Mouse (Mus musculus) heart, embryonic 11.5 days (tissue): ENCODE results near the gene Arid2. TPM values are rescaled to one million over a fixed set of nuclear protein-coding genes. Genes with fewer than 3 reads are reported as not detected.

Experiments
- ATAC-seq: fragments of 200-750 bp; cut with Nextera tagmentation; replicated peaks from 2 replicates; pipeline ENCODE4 v1.8.0; 2017; ENCODE audit warnings: moderate library complexity; ENCODE audit not compliant: insufficient number of reproducible peaks, low FRiP score, low TSS enrichment
- H3K27ac ChIP-seq: fragments of 300-500 bp; sonication (generic); 2 replicates; pipeline ENCODE4 v1.5.1; 2014; ENCODE audit warnings: mild to moderate bottlenecking, low read depth, low read length
- H3K27me3 ChIP-seq: fragments of 300-500 bp; sonication (generic); 2 replicates; pipeline ENCODE4 v1.6.1; 2014; ENCODE audit warnings: mild to moderate bottlenecking, low read length, mixed read lengths; ENCODE audit not compliant: control insufficient read depth, insufficient read depth
- H3K36me3 ChIP-seq: fragments of 300-500 bp; sonication (generic); 2 replicates; pipeline ENCODE4 v1.6.1; 2014; ENCODE audit warnings: mild to moderate bottlenecking, low read length, moderate library complexity, mixed read lengths; ENCODE audit not compliant: control insufficient read depth, insufficient read depth
- H3K4me1 ChIP-seq: fragments of 300-500 bp; sonication (generic); 2 replicates; pipeline ENCODE4 v1.6.1; 2014; ENCODE audit warnings: low read length; ENCODE audit not compliant: control insufficient read depth, insufficient read depth
- H3K4me2 ChIP-seq: fragments of 300-500 bp; sonication (generic); 2 replicates; pipeline ENCODE4 v1.6.1; 2014; ENCODE audit warnings: mild to moderate bottlenecking, moderate library complexity
- H3K4me3 ChIP-seq: fragments of 300-500 bp; sonication (generic); 2 replicates; pipeline ENCODE4 v1.5.1; 2014; ENCODE audit warnings: low read depth, low read length
- H3K9ac ChIP-seq: fragments of 300-500 bp; sonication (generic); 2 replicates; pipeline ENCODE4 v1.6.1; 2014; ENCODE audit warnings: mild to moderate bottlenecking, low read depth, low read length, moderate library complexity
- H3K9me3 ChIP-seq: fragments of 300-500 bp; sonication (generic); replicated peaks from 2 replicates; pipeline ENCODE4 v1.6.1; 2016; ENCODE audit warnings: low read length; ENCODE audit not compliant: control insufficient read depth
- WGBS: fragments of 180-500 bp; shearing (Covaris S2); extraction: QIAGEN DNeasy Blood & Tissue Kit; methylation state at CpG from one replicate; pipeline ENCODE4 v1.1.7; 2014; ENCODE audit not compliant: insufficient replicate concordance; 5-methylcytosine and 5-hydroxymethylcytosine counted together
- polyA plus RNA-seq: library from polyadenylated mRNA; unstranded; fragments of >200 nt; fragmentation: Nextera tagmentation; extraction: Ambion mirVana; gene quantifications from 2 replicates; pipeline ENCODE4 v1.2.1, GENCODE M21; 2014

Arid2 gene
- polyA plus RNA-seq, 1 experiment from 2014 or later = 22.6 TPM

DNA sequence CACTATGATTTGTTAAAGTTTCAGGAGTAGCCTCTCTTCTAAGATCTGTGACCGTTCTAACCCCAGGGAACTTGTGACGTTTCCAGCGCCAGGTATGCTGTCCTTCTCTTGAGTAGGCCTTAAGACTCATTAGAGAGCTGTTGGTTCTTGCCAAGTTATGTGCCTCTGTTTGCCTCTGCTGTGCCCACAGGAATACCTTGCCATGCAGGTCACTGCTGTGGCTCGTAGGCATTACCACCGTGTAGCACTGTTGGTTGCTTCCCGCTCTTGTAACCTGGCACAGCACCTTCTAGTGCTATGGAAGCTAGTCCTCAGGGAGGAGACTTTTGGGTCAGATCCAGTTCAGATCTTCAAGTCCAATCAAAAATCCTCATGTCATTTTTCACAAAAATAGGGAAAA lies 107.8 kb downstream of the Arid2 start:
- Histone ChIP-seq H3K27me3 (no peaks in the 10 kb centered on the region), H3K4me3 (no peak overlapping the region), H3K4me1 (no peaks in the 10 kb centered on the region), H3K9me3 (no peaks in the 10 kb centered on the region), H3K4me2 (no peak overlapping the region), H3K27ac (no peak overlapping the region), H3K9ac (no peak overlapping the region), H3K36me3 (peaks cover 20% of the 10 kb centered on the region)
- WGBS = 95% methylated on average over 6 of the region's 6 CpGs
- ATAC-seq = no peak

DNA sequence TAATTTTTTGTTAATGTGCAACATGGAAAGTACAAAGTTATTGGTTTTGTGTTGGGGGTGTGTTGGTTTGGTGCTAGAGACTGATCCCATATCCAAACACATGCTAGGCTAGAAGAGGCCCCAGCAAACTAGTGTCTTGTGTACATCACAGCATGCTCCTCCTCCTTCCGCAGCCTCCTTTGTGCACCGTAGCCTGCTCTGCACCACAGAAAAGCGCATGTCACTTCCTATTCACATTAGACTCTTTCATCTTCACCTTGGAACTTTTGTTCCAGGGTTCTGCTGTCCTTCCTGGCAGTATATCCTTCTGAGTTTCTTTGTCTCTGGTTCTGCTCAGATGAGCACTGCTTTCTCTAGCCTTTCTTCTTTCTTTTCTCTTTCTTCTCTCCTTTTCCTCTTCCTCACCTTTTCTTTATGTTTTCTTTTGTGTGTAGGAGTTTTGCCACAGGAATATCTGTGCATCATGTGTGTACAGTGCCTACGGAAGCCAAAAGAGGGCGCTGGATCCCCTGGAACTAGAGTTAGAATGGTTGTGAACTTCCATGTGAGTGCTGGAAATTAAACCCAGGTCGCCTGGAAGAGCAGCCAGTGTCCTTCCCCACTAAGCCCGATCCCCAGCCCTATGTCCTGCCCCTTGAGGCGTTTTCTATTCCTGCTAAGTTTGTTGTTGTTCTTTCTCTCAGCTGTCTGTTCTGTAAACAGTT lies 109.5 kb downstream of the Arid2 start:
- Histone ChIP-seq H3K4me2 (no peak overlapping the region), H3K4me1 (no peaks in the 10 kb centered on the region), H3K27me3 (no peaks in the 10 kb centered on the region), H3K36me3 (peaks cover 12% of the 10 kb centered on the region), H3K9me3 (no peaks in the 10 kb centered on the region), H3K9ac (no peak overlapping the region), H3K4me3 (no peak overlapping the region), H3K27ac (no peak overlapping the region)
- 88% methylated on average over 8 of the region's 8 CpGs for WGBS
- ATAC-seq = no peak

DNA sequence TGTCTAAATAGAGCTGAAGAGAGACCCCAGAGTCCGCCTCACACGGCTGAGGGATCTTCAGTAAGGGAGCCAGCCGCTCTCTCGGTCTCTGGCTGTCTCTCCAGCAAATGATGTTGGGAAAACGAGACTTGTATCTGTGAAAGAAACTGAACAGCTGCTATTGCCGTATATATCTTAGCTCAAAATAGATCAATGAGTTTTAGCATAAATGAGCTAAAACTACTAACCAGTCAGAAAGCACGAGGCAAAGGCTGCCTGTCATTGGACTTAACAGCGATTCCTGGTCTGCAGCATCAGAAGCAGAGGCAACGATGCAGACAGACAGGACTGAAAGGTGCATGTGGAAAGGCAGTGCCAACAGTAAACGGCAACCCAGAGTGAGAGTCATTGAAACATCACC lies 111.0 kb downstream of the Arid2 start:
- Histone ChIP-seq H3K9ac (no peak overlapping the region), H3K27me3 (no peaks in the 10 kb centered on the region), H3K36me3 (peaks cover 7% of the 10 kb centered on the region), H3K9me3 (no peaks in the 10 kb centered on the region), H3K4me2 (no peak overlapping the region), H3K4me1 (no peaks in the 10 kb centered on the region), H3K27ac (no peak overlapping the region), H3K4me3 (no peak overlapping the region)
- 87% methylated on average over 10 of the region's 10 CpGs for WGBS
- ATAC-seq = no peak

DNA sequence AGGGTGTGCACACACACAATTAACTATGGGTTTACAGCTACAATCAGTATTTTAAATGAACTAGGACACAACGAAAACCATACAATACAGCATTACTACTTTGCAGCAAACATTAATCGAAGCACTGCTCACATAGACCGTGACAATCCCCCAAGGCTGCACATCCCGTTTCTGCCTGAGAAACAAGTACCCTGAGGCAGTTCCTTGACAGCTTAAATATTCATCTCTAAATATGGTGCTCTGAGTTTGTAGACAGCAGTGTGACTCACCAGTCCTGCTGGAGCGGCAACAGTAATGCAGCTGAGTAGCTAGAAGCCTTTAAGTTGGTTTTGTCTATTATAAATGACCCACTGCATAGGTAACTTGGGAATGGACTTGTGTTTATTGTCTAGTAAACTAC lies 118.2 kb downstream of the Arid2 start:
- H3K4me1 ChIP-seq = no peaks in the 10 kb centered on the region
- no peaks in the 10 kb centered on the region for H3K36me3 ChIP-seq
- H3K27me3 ChIP-seq = no peaks in the 10 kb centered on the region
- H3K27ac ChIP-seq = no peak overlapping the region
- H3K9ac ChIP-seq = no peak overlapping the region
- WGBS = 85% methylated on average over 5 of the region's 5 CpGs
- no peak for ATAC-seq
- no peak overlapping the region for H3K4me3 ChIP-seq
- H3K9me3 ChIP-seq = no peaks in the 10 kb centered on the region
- H3K4me2 ChIP-seq = no peak overlapping the region

DNA sequence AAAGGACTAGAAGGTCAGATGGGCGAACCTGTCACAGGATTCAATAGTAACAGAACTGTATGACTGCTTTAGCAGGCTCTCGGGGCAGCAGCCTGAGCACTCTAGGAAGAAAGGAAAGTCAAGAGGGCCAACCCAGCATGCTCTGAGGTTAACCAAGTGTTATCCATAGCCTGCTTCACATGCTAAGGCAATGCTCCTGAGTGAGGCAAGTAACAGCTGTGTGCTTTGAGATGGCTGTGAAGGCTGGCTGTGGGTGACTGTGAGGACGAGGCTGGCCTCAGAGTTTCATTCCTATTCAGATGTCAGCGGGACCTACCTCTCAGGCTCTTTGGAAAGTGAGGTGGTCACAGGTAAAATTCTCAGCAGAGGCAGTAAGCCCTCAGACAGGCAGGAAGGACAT lies 118.9 kb downstream of the Arid2 start:
- H3K36me3 ChIP-seq = no peaks in the 10 kb centered on the region
- WGBS = 78% methylated on average over 4 of the region's 4 CpGs
- H3K9ac ChIP-seq = no peak overlapping the region
- H3K27me3 ChIP-seq = no peaks in the 10 kb centered on the region
- ATAC-seq = no peak
- H3K4me2 ChIP-seq = no peak overlapping the region
- H3K27ac ChIP-seq = no peak overlapping the region
- no peaks in the 10 kb centered on the region for H3K4me1 ChIP-seq
- H3K9me3 ChIP-seq = no peaks in the 10 kb centered on the region
- no peak overlapping the region for H3K4me3 ChIP-seq

DNA sequence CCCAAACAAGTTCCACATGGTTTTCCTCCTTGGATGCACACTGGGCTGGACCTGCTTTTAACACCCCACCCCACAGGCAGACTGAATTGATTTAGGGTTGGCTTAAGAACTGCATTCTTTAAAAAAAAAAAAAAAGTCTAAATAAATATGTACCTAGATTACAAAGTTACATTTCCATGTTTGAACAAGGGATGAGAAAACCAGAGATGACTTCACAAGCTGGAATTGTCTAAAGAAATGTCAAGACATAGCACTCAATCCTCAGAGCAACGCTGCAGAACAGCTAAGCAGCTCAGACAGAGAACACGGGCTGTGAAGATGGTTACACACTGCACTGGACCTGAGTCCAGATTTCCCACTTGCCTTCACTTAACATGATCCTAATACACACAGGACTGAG lies 119.8 kb downstream of the Arid2 start:
- Histone ChIP-seq H3K9me3 (no peaks in the 10 kb centered on the region), H3K4me1 (no peaks in the 10 kb centered on the region), H3K4me3 (no peak overlapping the region), H3K27ac (no peak overlapping the region), H3K36me3 (no peaks in the 10 kb centered on the region), H3K4me2 (no peak overlapping the region), H3K9ac (no peak overlapping the region), H3K27me3 (no peaks in the 10 kb centered on the region)
- no peak for ATAC-seq
- 86% methylated on average over 2 of the region's 2 CpGs for WGBS

DNA sequence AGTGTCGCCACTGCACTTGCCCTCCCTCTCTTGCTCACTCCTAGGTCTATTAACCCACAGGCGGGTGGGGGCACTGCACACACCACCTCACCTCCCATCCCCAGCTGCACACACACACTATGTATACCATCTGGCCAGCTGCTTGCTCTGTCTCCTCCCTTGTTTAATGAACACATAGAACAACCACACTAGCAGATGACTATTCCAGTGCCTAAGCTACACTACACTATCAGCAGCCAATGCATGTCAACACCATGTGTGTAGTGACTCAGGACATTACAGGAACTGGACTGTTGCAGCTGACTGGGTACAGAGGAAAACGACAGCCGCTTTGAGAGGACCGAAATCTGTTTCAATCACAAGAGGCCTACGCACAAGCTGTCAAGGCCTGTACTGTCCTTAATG lies 121.4 kb downstream of the Arid2 start:
- Histone ChIP-seq H3K9me3 (no peaks in the 10 kb centered on the region), H3K36me3 (peaks cover 4% of the 10 kb centered on the region; the same call in 1 of the 2 replicates), H3K27me3 (no peaks in the 10 kb centered on the region), H3K27ac (no peak overlapping the region), H3K4me2 (no peak overlapping the region), H3K9ac (no peak overlapping the region), H3K4me1 (no peaks in the 10 kb centered on the region), H3K4me3 (no peak overlapping the region)
- WGBS = 87% methylated on average over 6 of the region's 6 CpGs
- ATAC-seq = no peak

DNA sequence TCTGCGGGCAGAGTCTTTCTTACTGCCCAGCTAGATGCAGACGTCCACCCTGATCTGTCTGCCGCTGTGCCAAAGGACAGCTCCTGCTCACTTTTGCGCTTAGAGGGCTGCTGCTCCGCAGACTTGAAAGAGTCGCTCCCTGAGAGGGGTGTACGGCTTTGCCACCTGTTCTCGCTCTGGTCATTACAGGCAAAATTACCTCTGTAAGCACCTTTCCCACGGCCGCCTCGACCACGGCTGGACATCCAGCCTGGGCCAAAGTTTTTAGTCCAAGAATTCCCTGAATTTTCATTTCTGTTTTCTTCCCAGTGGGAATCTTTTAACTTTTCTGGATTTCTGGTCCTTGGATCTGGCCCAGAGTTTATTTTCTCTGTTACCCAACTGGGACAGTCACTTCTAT lies 130.8 kb downstream of the Arid2 start:
- Histone ChIP-seq H3K9me3 (no peaks in the 10 kb centered on the region), H3K27me3 (no peaks in the 10 kb centered on the region), H3K27ac (no peak overlapping the region), H3K4me2 (no peak overlapping the region), H3K36me3 (peaks cover 41% of the 10 kb centered on the region), H3K9ac (no peak overlapping the region), H3K4me3 (no peak overlapping the region), H3K4me1 (no peaks in the 10 kb centered on the region)
- WGBS = 93% methylated on average over 12 of the region's 12 CpGs
- ATAC-seq = no peak

DNA sequence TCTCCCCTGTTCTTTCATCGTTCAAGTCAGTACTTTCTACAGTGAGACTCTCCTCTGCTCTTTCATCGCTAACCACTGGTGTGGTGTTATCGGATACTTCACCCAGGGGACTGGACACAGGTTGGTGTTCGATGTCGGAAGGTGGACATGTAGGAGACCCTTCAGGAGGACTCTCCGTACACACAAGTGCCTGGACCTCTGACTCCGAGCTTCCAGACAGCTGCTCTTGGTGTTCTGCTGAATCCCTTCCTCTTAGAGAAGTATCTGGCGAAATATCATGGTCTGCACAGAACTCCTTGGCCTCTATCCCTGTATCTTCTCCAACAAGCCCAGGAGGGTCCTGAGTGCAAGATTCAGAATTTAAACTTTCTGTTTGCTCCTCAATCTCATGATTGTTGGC lies 132.6 kb downstream of the Arid2 start:
- WGBS = 96% methylated on average over 8 of the region's 8 CpGs
- Histone ChIP-seq H3K4me3 (no peak overlapping the region), H3K4me2 (no peak overlapping the region), H3K4me1 (no peaks in the 10 kb centered on the region), H3K9me3 (no peaks in the 10 kb centered on the region), H3K27ac (no peak overlapping the region), H3K9ac (no peak overlapping the region), H3K27me3 (no peaks in the 10 kb centered on the region), H3K36me3 (peaks cover 35% of the 10 kb centered on the region)
- no peak for ATAC-seq
